Mouse (Mus musculus): ENCODE results near the gene Smarcd1.

GRCm38 (mm10) chr15:99724292-99725021 is 22.5 kb downstream of the Smarcd1 start:
- no peak for TF ChIP-seq POLR2A (IDR thresholded peaks at IDR 0.05; ENCODE audit: insufficient read depth, low read depth, low read length)
- TF ChIP-seq CTCF (IDR thresholded peaks at IDR 0.05; ENCODE audit: insufficient read depth, low read depth, low read length), result peak; percentile 25; the same call in 1 of the 2 replicates

All from olfactory bulb, adult 2 months (tissue).